Mouse (Mus musculus) stomach, embryonic 15.5 days (tissue): ENCODE results near the gene Nup43. TPM values are rescaled to one million over a fixed set of nuclear protein-coding genes. Genes with fewer than 3 reads are reported as not detected.

Source experiments
- ATAC-seq: fragments of 200-750 bp; cut with Nextera tagmentation; 2 replicates; pipeline ENCODE4 v1.8.0; 2017; ENCODE audit warnings: low read depth, moderate number of reproducible peaks, moderate TSS enrichment; ENCODE audit not compliant: insufficient read depth, low FRiP score
- H3K27ac ChIP-seq: fragments of 300-500 bp; sonication (generic); 2 replicates; pipeline ENCODE4 v1.5.1; 2015; ENCODE audit warnings: mild to moderate bottlenecking, inconsistent platforms
- H3K27me3 ChIP-seq: fragments of 300-500 bp; sonication (generic); replicated peaks from 2 replicates; pipeline ENCODE4 v1.6.1; 2015; ENCODE audit warnings: inconsistent platforms
- H3K36me3 ChIP-seq: fragments of 300-500 bp; sonication (generic); 2 replicates; pipeline ENCODE4 v1.6.1; 2015; ENCODE audit warnings: inconsistent platforms
- H3K4me1 ChIP-seq: fragments of 300-500 bp; sonication (generic); 2 replicates; pipeline ENCODE4 v1.6.1; 2015; ENCODE audit warnings: inconsistent platforms
- H3K4me2 ChIP-seq: fragments of 300-500 bp; sonication (generic); 2 replicates; pipeline ENCODE4 v1.6.1; 2015; ENCODE audit warnings: mild to moderate bottlenecking, inconsistent platforms
- H3K4me3 ChIP-seq: fragments of 300-500 bp; sonication (generic); replicated peaks from 2 replicates; pipeline ENCODE4 v1.5.1; 2015; ENCODE audit warnings: inconsistent platforms
- H3K9ac ChIP-seq: fragments of 300-500 bp; sonication (generic); 2 replicates; pipeline ENCODE4 v1.6.1; 2015; ENCODE audit warnings: inconsistent platforms
- H3K9me3 ChIP-seq: fragments of 300-500 bp; sonication (generic); 2 replicates; pipeline ENCODE4 v1.6.1; 2016; ENCODE audit warnings: inconsistent platforms
- WGBS: fragments of 180-500 bp; shearing (Covaris S2); methylation state at CpG from one replicate; pipeline ENCODE4 v1.1.7; 2015; 5-methylcytosine and 5-hydroxymethylcytosine counted together
- polyA plus RNA-seq: library from polyadenylated mRNA; unstranded; fragments of >200 nt; fragmentation: Nextera tagmentation; extraction: Ambion mirVana; gene quantifications from 2 replicates; pipeline ENCODE4 v1.2.1, GENCODE M21; 2015

The Nup43 gene
- polyA plus RNA-seq, 1 experiment from 2014 or later = 44.9 TPM

DNA sequence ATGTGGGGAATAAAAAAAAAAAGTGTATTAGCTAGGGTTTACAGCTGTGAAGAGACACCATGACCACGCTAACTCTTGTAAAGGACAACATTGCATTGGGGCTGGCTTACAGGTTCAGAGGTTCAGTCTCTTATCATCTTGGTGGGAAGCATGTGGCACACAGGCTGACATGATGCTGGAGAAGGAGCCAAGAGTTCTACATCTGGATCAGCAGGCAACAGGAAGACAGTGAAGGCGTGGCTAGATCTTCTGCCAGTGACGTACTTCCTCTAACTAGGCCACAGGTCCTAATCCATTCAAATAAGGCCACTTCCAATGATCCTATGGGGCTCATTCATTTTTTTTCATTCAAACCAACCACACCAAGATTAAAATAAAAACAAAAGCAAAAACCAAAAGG lies 32.8 kb downstream of the Nup43 start:
- Histone ChIP-seq H3K9me3 (no peaks in the 10 kb centered on the region), H3K27me3 (no peaks in the 10 kb centered on the region), H3K9ac (no peak overlapping the region), H3K4me3 (no peak overlapping the region), H3K27ac (no peak overlapping the region), H3K4me2 (no peak overlapping the region), H3K4me1 (no peaks in the 10 kb centered on the region), H3K36me3 (peaks cover 45% of the 10 kb centered on the region)
- no peak for ATAC-seq
- WGBS = 83% methylated on average over 3 of the region's 3 CpGs

DNA sequence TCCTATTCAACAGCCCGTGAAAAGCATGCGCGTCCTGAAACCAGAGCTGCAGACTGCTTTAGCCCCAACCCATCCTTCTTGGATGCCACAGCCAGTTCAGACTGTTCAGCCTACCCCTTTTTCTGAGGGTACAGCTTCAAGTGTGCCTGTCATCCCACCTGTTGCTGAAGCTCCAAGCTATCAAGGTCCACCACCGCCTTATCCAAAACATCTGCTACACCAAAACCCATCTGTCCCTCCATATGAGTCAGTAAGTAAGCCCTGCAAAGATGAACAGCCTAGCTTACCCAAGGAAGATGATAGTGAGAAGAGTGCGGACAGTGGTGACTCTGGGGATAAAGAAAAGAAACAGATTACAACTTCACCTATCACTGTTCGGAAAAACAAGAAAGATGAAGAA lies 35.3 kb downstream of the Nup43 start:
- no peaks in the 10 kb centered on the region for H3K4me1 ChIP-seq
- ATAC-seq = no peak
- 94% methylated on average over 6 of the region's 6 CpGs for WGBS
- no peak overlapping the region for H3K4me2 ChIP-seq
- no peaks in the 10 kb centered on the region for H3K27me3 ChIP-seq
- peaks cover 45% of the 10 kb centered on the region for H3K36me3 ChIP-seq
- no peak overlapping the region for H3K9ac ChIP-seq
- no peaks in the 10 kb centered on the region for H3K9me3 ChIP-seq
- H3K4me3 ChIP-seq = no peak overlapping the region
- H3K27ac ChIP-seq = no peak overlapping the region

DNA sequence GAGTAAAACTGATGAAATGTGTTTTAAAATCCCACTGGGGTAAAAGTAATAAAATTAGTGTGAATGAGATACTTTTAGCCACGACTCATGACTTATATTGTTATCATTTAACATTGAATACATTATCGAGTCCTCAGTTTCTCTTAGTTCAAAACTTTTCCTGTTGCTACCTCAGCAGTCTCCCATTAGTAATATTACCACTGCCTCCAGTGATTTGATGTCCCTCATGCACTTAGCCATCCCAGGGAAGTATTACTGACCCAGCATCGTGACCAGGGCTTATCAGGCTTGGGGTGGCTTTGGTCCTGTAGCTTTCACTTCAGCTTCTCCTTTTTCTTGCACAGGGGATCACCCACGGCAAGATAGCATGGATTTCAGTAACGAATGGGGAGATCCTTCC lies 42.8 kb downstream of the Nup43 start:
- Histone ChIP-seq H3K4me2 (no peak overlapping the region), H3K4me3 (no peak overlapping the region), H3K9ac (no peak overlapping the region), H3K4me1 (no peaks in the 10 kb centered on the region), H3K9me3 (no peaks in the 10 kb centered on the region), H3K27ac (no peak overlapping the region), H3K27me3 (no peaks in the 10 kb centered on the region), H3K36me3 (peaks cover 39% of the 10 kb centered on the region; the same call in 1 of the 2 replicates)
- ATAC-seq = no peak
- 92% methylated on average over 5 of the region's 5 CpGs for WGBS

DNA sequence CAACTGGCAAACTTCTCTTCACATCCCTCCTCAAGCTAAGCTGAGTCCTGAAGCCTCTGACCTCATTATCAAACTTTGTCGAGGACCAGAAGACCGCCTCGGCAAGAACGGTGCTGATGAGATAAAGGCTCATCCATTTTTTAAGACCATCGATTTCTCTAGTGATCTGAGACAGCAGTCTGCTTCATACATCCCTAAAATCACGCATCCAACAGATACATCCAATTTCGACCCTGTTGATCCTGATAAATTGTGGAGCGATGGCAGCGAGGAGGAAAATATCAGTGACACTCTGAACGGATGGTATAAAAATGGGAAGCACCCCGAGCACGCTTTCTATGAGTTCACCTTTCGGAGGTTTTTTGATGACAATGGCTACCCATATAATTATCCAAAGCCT lies 45.2 kb downstream of the Nup43 start:
- Histone ChIP-seq H3K27me3 (no peaks in the 10 kb centered on the region), H3K4me3 (no peak overlapping the region), H3K4me2 (no peak overlapping the region), H3K9ac (no peak overlapping the region), H3K9me3 (no peaks in the 10 kb centered on the region), H3K27ac (no peak overlapping the region), H3K4me1 (no peaks in the 10 kb centered on the region), H3K36me3 (peaks cover 37% of the 10 kb centered on the region; the same call in 1 of the 2 replicates)
- ATAC-seq = no peak
- WGBS = 90% methylated on average over 13 of the region's 13 CpGs

DNA sequence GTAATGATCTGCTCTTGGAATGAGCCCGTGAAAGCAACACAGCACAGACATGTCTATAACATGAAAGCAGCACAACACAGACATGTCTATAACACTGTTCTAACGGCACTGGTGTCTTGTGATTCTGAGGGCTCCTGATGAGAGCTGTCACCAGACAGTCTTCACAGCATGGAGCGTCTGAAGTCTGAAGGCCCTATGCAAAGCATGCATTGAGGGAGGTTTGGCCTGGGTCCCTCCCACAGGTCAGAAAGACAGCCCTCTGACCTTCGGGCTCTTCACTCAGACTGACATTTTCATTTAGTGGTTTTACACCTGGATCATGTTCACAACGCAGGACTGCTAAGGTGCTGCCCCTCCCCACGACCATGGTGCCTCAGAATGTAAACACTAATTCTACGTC lies 47.8 kb downstream of the Nup43 start:
- Histone ChIP-seq H3K36me3 (peaks cover 28% of the 10 kb centered on the region; the same call in 1 of the 2 replicates), H3K9ac (no peak overlapping the region), H3K4me2 (no peak overlapping the region), H3K4me3 (no peak overlapping the region), H3K27ac (no peak overlapping the region), H3K4me1 (no peaks in the 10 kb centered on the region), H3K27me3 (no peaks in the 10 kb centered on the region), H3K9me3 (no peaks in the 10 kb centered on the region)
- no peak for ATAC-seq
- 58% methylated on average over 7 of the region's 7 CpGs for WGBS

DNA sequence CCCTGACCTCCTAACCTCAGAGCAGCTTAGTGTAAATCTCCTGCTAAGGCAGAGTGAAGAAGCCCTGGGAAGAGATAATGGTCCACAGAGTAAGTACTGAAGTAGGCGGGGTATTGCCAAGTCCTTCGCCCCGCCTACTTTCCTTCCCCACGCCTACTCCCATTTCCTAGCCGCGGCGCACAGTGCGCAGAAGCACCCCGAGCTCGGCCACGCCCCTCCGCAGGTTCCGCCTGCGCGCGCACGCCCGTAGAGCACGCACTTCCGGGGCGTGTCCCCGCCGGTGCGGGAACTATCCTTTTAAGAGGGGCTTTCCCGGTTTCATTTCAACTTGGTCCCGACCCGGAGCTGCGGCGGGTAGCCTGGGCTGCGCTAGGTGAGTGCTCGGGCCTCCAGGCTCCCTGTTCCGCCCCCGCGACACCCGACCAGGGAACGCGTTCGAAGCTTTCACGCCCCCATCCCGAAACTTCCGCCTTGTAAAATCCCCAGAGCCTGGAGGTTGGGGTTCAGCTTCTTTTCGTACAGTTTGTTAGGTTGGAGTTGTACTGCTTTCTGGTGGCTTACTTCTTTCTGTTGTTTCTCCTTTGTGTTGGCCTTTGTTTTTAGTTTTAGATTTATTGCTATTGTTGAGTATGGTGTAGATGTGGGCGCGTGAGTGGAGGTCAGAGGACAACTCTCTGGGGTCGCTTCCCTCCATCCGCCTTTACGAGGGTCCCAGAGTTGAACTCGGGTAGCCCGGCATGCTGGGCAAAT lies 58.6 kb downstream of the Nup43 start, which contains the start of gene Katna1:
Gene Katna1, plus strand, starts transcription at position 250 of the 750 bp plus-strand sequence.
- ATAC-seq = peak; percentile 97
- peak within 1 kb of the TSS; percentile 72 for H3K4me3 ChIP-seq
- H3K36me3 ChIP-seq = no peaks in the 10 kb centered on the region
- H3K27me3 ChIP-seq = no peaks in the 10 kb centered on the region
- WGBS = 0% methylated on average over 49 of the region's 49 CpGs
- peak within 1 kb of the TSS; percentile 74 for H3K27ac ChIP-seq
- peak within 1 kb of the TSS; percentile 68 for H3K4me2 ChIP-seq
- H3K9ac ChIP-seq = peak within 1 kb of the TSS; percentile 76
- 0 out of 2 replicates have a peak, but pooled peaks cover 3% of the 10 kb centered on the region for H3K4me1 ChIP-seq
- H3K9me3 ChIP-seq = no peaks in the 10 kb centered on the region

DNA sequence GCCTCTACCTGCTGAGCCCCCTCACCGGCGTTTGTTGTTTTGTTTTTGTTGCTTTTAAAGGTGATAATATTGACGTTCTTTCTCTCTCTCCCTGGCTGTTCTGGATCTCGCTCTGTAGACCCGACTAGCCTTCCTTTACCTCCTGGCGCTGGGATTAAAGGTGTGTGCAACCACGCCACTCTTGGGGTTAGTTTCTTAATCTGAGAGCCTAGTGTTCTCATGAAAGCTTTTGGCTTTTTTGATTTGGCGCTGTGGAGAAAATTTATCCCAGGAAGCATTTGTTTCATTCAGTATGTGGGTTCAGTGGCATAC lies 59.2 kb downstream of the Nup43 start:
- no peaks in the 10 kb centered on the region for H3K36me3 ChIP-seq
- peak overlapping the region; percentile 76 for H3K9ac ChIP-seq

DNA sequence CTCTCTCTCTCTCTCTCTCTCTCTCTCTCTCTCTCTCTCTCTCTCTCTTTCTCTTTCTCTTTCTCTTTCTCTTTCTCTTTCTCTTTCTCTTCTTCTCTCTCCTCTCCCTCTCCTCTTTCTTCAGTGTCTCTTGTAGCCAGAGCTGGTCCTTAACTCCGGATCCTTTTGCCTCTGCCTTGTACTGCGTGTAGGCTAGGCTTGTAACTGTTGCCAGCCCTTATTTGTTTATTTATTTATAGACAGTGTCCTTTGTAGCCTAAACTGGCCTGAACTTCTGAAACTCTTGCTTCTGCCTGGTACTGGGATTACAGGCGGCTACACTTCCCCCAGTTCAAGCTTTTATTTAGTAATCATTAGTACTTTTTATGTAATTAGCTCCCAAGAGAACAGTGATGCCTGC lies 59.7 kb downstream of the Nup43 start:
- no peaks in the 10 kb centered on the region for H3K9me3 ChIP-seq
- H3K36me3 ChIP-seq = no peaks in the 10 kb centered on the region
- H3K9ac ChIP-seq = no peak overlapping the region
- H3K27me3 ChIP-seq = no peaks in the 10 kb centered on the region
- peak overlapping the region; percentile 72 for H3K4me3 ChIP-seq
- peak overlapping the region; percentile 68 for H3K4me2 ChIP-seq
- ATAC-seq = no peak
- H3K4me1 ChIP-seq = 0 out of 2 replicates have a peak, but pooled peaks cover 3% of the 10 kb centered on the region
- no peak overlapping the region for H3K27ac ChIP-seq
- WGBS = 10% methylated on average over 3 of the region's 3 CpGs

More for the DNA sequence above, 59.2 kb downstream of the Nup43 start:
- H3K4me3 ChIP-seq = peak overlapping the region; percentile 72
- ATAC-seq = no peak
- H3K27me3 ChIP-seq = no peaks in the 10 kb centered on the region
- under 1% methylated on average over 8 of the region's 8 CpGs for WGBS
- no peaks in the 10 kb centered on the region for H3K9me3 ChIP-seq
- H3K4me1 ChIP-seq = 0 out of 2 replicates have a peak, but pooled peaks cover 3% of the 10 kb centered on the region
- H3K4me2 ChIP-seq = peak overlapping the region; percentile 68
- peak overlapping the region; percentile 74 for H3K27ac ChIP-seq

Other genes starting within 250 kb of the Nup43 start
- gene Ulbp1, start 193.9 kb upstream of the Nup43 start, polyA plus RNA-seq = 2.8 and 4.0 TPM in 2 replicates
- gene Lrp11, start 77.7 kb upstream of the Nup43 start, polyA plus RNA-seq = 5.6 and 6.2 TPM in 2 replicates
- 105 and 110 TPM in 2 replicates for gene Pcmt1, start 13.6 kb downstream of the Nup43 start, polyA plus RNA-seq
- gene Lats1, start 13.7 kb downstream of the Nup43 start, polyA plus RNA-seq = 8.4 and 8.5 TPM in 2 replicates
- gene Katna1, start 58.5 kb downstream of the Nup43 start, polyA plus RNA-seq = 50.9 and 59.5 TPM in 2 replicates
- gene Ginm1, start 125.3 kb downstream of the Nup43 start, polyA plus RNA-seq = 83.4 and 85.6 TPM in 2 replicates
- gene Ppil4, start 125.4 kb downstream of the Nup43 start, polyA plus RNA-seq = 37.7 and 37.9 TPM in 2 replicates
- 0.35 and 0.53 TPM in 2 replicates for gene Zc3h12d, start 165.0 kb downstream of the Nup43 start, polyA plus RNA-seq